Mouse (Mus musculus) lung, embryonic 14.5 days (tissue): ENCODE results near the gene Pipox. TPM values are rescaled to one million over a fixed set of nuclear protein-coding genes. Genes with fewer than 3 reads are reported as not detected.
A peak's percentile ranks its signal among the peaks of the same experiment; 100 is the strongest.

Experiments
- ATAC-seq: fragments of 200-750 bp; cut with Nextera tagmentation; 2 replicates; pipeline ENCODE4 v1.8.0; 2017; ENCODE audit warnings: mild to moderate bottlenecking, moderate TSS enrichment, moderate library complexity; ENCODE audit not compliant: insufficient read depth
- DNase-seq: peaks from one replicate; pipeline ENCODE4 v3.0.0-alpha.2; 2015
- H3K27ac ChIP-seq: fragments of 300-500 bp; sonication (generic); 2 replicates; pipeline ENCODE4 v1.5.1; 2014; ENCODE audit warnings: low read depth, mild to moderate bottlenecking, moderate library complexity
- H3K27me3 ChIP-seq: fragments of 300-500 bp; sonication (generic); 2 replicates; pipeline ENCODE4 v1.6.1; 2014; ENCODE audit warnings: low read length, control low read depth; ENCODE audit not compliant: insufficient read depth
- H3K36me3 ChIP-seq: fragments of 300-500 bp; sonication (generic); 2 replicates; pipeline ENCODE4 v1.6.1; 2014; ENCODE audit warnings: control low read depth; ENCODE audit not compliant: insufficient read depth
- H3K4me1 ChIP-seq: fragments of 300-500 bp; sonication (generic); 2 replicates; pipeline ENCODE4 v1.6.1; 2014; ENCODE audit warnings: antibody characterized with exemption, control low read depth; ENCODE audit not compliant: insufficient read depth
- H3K4me2 ChIP-seq: fragments of 300-500 bp; sonication (generic); 2 replicates; pipeline ENCODE4 v1.6.1; 2014; ENCODE audit warnings: mild to moderate bottlenecking
- H3K4me3 ChIP-seq: fragments of 300-500 bp; sonication (generic); 2 replicates; pipeline ENCODE4 v1.5.1; 2014; ENCODE audit warnings: low read depth, low read length
- H3K9ac ChIP-seq: fragments of 300-500 bp; sonication (generic); 2 replicates; pipeline ENCODE4 v1.6.1; 2014
- H3K9me3 ChIP-seq: fragments of 300-500 bp; sonication (generic); 2 replicates; pipeline ENCODE4 v1.6.1; 2016; ENCODE audit warnings: low read depth, low read length, control low read depth
- CTCF ChIP-seq: IDR thresholded peaks from 2 replicates; pipeline ENCODE4 v1.5.1; 2016; ENCODE audit warnings: antibody characterized with exemption, low read depth
- WGBS: fragments of 180-500 bp; shearing (Covaris S2); extraction: QIAGEN DNeasy Blood & Tissue Kit; methylation state at CpG from one replicate; pipeline ENCODE4 v1.1.7; 2014; 5-methylcytosine and 5-hydroxymethylcytosine counted together
- polyA plus RNA-seq: library from polyadenylated mRNA; unstranded; fragments of >200 nt; fragmentation: Nextera tagmentation; extraction: Ambion mirVana; gene quantifications from 2 replicates; pipeline ENCODE4 v1.2.1, GENCODE M21; 2014

Gene Pipox
- polyA plus RNA-seq, 1 experiment from 2014 or later = 1.6 TPM

- peak; percentile 64 for DNase-seq
- Histone ChIP-seq H3K4me1 (peaks cover 2% of the 10 kb centered on the region; the same call in 1 of the 2 replicates), H3K4me3 (no peak overlapping the region), H3K36me3 (peaks cover 9% of the 10 kb centered on the region; the same call in 1 of the 2 replicates), H3K27ac (no peak overlapping the region), H3K4me2 (no peak overlapping the region), H3K9ac (peak overlapping the region; percentile 15; the same call in 1 of the 2 replicates), H3K27me3 (0 out of 2 replicates have a peak, but pooled peaks cover 3% of the 10 kb centered on the region), H3K9me3 (no peaks in the 10 kb centered on the region)
- TF ChIP-seq CTCF = no peak
- WGBS = 33% methylated on average over 10 of the region's 12 CpGs
- no peak for ATAC-seq
Measured at GRCm38 (mm10) chr11:77867419-77868083, 26.3 kb downstream of the Pipox start.

- 68% methylated on average over 12 of the region's 12 CpGs for WGBS
- Histone ChIP-seq H3K27me3 (peaks cover 5% of the 10 kb centered on the region; the same call in 1 of the 2 replicates), H3K4me3 (no peak overlapping the region), H3K9me3 (no peaks in the 10 kb centered on the region), H3K27ac (no peak overlapping the region), H3K4me2 (no peak overlapping the region), H3K36me3 (peaks cover 20% of the 10 kb centered on the region), H3K4me1 (peaks cover 2% of the 10 kb centered on the region; the same call in 1 of the 2 replicates), H3K9ac (no peak overlapping the region)
- DNase-seq = no peak
- ATAC-seq = no peak
- TF ChIP-seq CTCF = no peak
Measured at GRCm38 (mm10) chr11:77864771-77865170, 29.1 kb downstream of the Pipox start.

- H3K4me2 ChIP-seq = no peak overlapping the region
- no peak overlapping the region for H3K9ac ChIP-seq
- no peak overlapping the region for H3K27ac ChIP-seq
- H3K36me3 ChIP-seq = peaks cover 37% of the 10 kb centered on the region
- H3K4me3 ChIP-seq = no peak overlapping the region
- no peak for DNase-seq
- TF ChIP-seq CTCF = no peak
- H3K4me1 ChIP-seq = peaks cover 2% of the 10 kb centered on the region; the same call in 1 of the 2 replicates
- H3K9me3 ChIP-seq = no peaks in the 10 kb centered on the region
- 88% methylated on average over 7 of the region's 7 CpGs for WGBS
- ATAC-seq = no peak
- H3K27me3 ChIP-seq = peaks cover 5% of the 10 kb centered on the region; the same call in 1 of the 2 replicates
Measured at GRCm38 (mm10) chr11:77862887-77863286, 31.0 kb downstream of the Pipox start.

- H3K4me3 ChIP-seq = no peak overlapping the region
- DNase-seq (no peak), ATAC-seq (no peak)
- no peaks in the 10 kb centered on the region for H3K9me3 ChIP-seq
- peaks cover 5% of the 10 kb centered on the region; the same call in 1 of the 2 replicates for H3K27me3 ChIP-seq
- H3K4me1 ChIP-seq = no peaks in the 10 kb centered on the region
- no peak overlapping the region for H3K27ac ChIP-seq
- no peak for TF ChIP-seq CTCF
- H3K4me2 ChIP-seq = no peak overlapping the region
- 80% methylated on average over 9 of the region's 9 CpGs for WGBS
- peaks cover 50% of the 10 kb centered on the region for H3K36me3 ChIP-seq
- H3K9ac ChIP-seq = no peak overlapping the region
Measured at GRCm38 (mm10) chr11:77860947-77861346, 32.9 kb downstream of the Pipox start.

- Histone ChIP-seq H3K4me1 (no peaks in the 10 kb centered on the region), H3K27me3 (peaks cover 5% of the 10 kb centered on the region; the same call in 1 of the 2 replicates), H3K4me3 (no peak overlapping the region), H3K27ac (no peak overlapping the region), H3K4me2 (no peak overlapping the region), H3K36me3 (peaks cover 49% of the 10 kb centered on the region), H3K9me3 (no peaks in the 10 kb centered on the region), H3K9ac (no peak overlapping the region)
- WGBS = 69% methylated on average over 9 of the region's 9 CpGs
- ATAC-seq (no peak), DNase-seq (no peak)
- no peak for TF ChIP-seq CTCF
Measured at GRCm38 (mm10) chr11:77858589-77858988, 35.3 kb downstream of the Pipox start.

GRCm38 (mm10) chr11:77857089-77857488, 36.8 kb downstream of the Pipox start:
- no peak for ATAC-seq
- WGBS = 85% methylated on average over 6 of the region's 6 CpGs

GRCm38 (mm10) chr11:77855396-77855795, 38.5 kb downstream of the Pipox start:
- Histone ChIP-seq H3K4me1 (0 out of 2 replicates have a peak, but pooled peaks cover 1% of the 10 kb centered on the region), H3K27me3 (peaks cover 5% of the 10 kb centered on the region; the same call in 1 of the 2 replicates), H3K4me2 (no peak overlapping the region), H3K9me3 (no peaks in the 10 kb centered on the region), H3K4me3 (no peak overlapping the region), H3K27ac (no peak overlapping the region), H3K9ac (no peak overlapping the region), H3K36me3 (peaks cover 71% of the 10 kb centered on the region)
- TF ChIP-seq CTCF = no peak
- ATAC-seq (no peak), DNase-seq (no peak)
- 33% methylated on average over 15 of the region's 15 CpGs for WGBS

More at GRCm38 (mm10) chr11:77857089-77857488, 36.8 kb downstream of the Pipox start:
- Histone ChIP-seq H3K4me2 (no peak overlapping the region), H3K36me3 (peaks cover 60% of the 10 kb centered on the region), H3K9me3 (no peaks in the 10 kb centered on the region), H3K4me3 (no peak overlapping the region), H3K4me1 (no peaks in the 10 kb centered on the region), H3K27ac (no peak overlapping the region), H3K9ac (no peak overlapping the region), H3K27me3 (peaks cover 5% of the 10 kb centered on the region; the same call in 1 of the 2 replicates)
- no peak for DNase-seq
- TF ChIP-seq CTCF = no peak
